Mouse (Mus musculus): ENCODE measurements at regions not wholly inside any gene's neighbourhood (a gene's known extent, or its start where the extent isn't known, plus 50 kb on each side); places are given as distances from the start of the nearest gene placed in this dataset.

GRCm38 (mm10) chr3:39122250-39122649, 235.5 kb downstream of the Fat4 start:
- Histone ChIP-seq H3K4me3 (ENCODE audit: insufficient read depth, low read length) (no peak overlapping the region), H3K27ac (ENCODE audit: insufficient read depth, low read length) (no peak overlapping the region), H3K4me1 (ENCODE audit: control insufficient read depth, insufficient read depth, low read length) (no peaks in the 10 kb centered on the region)
- no peak for TF ChIP-seq CTCF (IDR thresholded peaks at IDR 0.05; ENCODE audit: borderline replicate concordance, insufficient read depth, low read length)
- TF ChIP-seq POLR2A (IDR thresholded peaks at IDR 0.05; ENCODE audit: low read depth, low read length): no peak

- Histone ChIP-seq H3K4me3 (ENCODE audit: insufficient read depth, low read length) (no peak overlapping the region), H3K4me1 (ENCODE audit: control insufficient read depth, insufficient read depth, low read length) (no peaks in the 10 kb centered on the region), H3K27ac (ENCODE audit: insufficient read depth, low read length) (no peak overlapping the region)
- TF ChIP-seq CTCF (IDR thresholded peaks at IDR 0.05; ENCODE audit: borderline replicate concordance, insufficient read depth, low read length): no peak
- no peak for TF ChIP-seq POLR2A (IDR thresholded peaks at IDR 0.05; ENCODE audit: low read depth, low read length)
These were observed 243.8 kb downstream of the Fat4 start for GRCm38 (mm10) chr3:39130532-39130931.

- no peak overlapping the region for H3K27ac ChIP-seq (ENCODE audit: insufficient read depth, low read length)
- TF ChIP-seq POLR2A (IDR thresholded peaks at IDR 0.05; ENCODE audit: low read depth, low read length) (no peak), CTCF (IDR thresholded peaks at IDR 0.05; ENCODE audit: borderline replicate concordance, insufficient read depth, low read length) (no peak)
- H3K4me3 ChIP-seq (ENCODE audit: insufficient read depth, low read length): no peak overlapping the region
- no peaks in the 10 kb centered on the region for H3K4me1 ChIP-seq (ENCODE audit: control insufficient read depth, insufficient read depth, low read length)
These were observed 278.4 kb downstream of the Fat4 start for GRCm38 (mm10) chr3:39165006-39165667.

- Histone ChIP-seq H3K4me1 (ENCODE audit: control insufficient read depth, insufficient read depth, low read length) (no peaks in the 10 kb centered on the region), H3K4me3 (ENCODE audit: insufficient read depth, low read length) (no peak overlapping the region), H3K27ac (ENCODE audit: insufficient read depth, low read length) (peak overlapping the region; percentile 91)
- TF ChIP-seq CTCF (IDR thresholded peaks at IDR 0.05; ENCODE audit: borderline replicate concordance, insufficient read depth, low read length): no peak
- TF ChIP-seq POLR2A (IDR thresholded peaks at IDR 0.05; ENCODE audit: low read depth, low read length): no peak
These were observed 295.9 kb downstream of the Fat4 start for GRCm38 (mm10) chr3:39182646-39183045.

GRCm38 (mm10) chr3:39195102-39195501, 308.4 kb downstream of the Fat4 start:
- H3K4me1 ChIP-seq (ENCODE audit: control insufficient read depth, insufficient read depth, low read length): no peaks in the 10 kb centered on the region
- TF ChIP-seq CTCF (IDR thresholded peaks at IDR 0.05; ENCODE audit: borderline replicate concordance, insufficient read depth, low read length) (no peak), POLR2A (IDR thresholded peaks at IDR 0.05; ENCODE audit: low read depth, low read length) (no peak)
- no peak overlapping the region for H3K4me3 ChIP-seq (ENCODE audit: insufficient read depth, low read length)
- no peak overlapping the region for H3K27ac ChIP-seq (ENCODE audit: insufficient read depth, low read length)

- Histone ChIP-seq H3K27ac (ENCODE audit: insufficient read depth, low read length) (no peak overlapping the region), H3K4me1 (ENCODE audit: control insufficient read depth, insufficient read depth, low read length) (no peaks in the 10 kb centered on the region), H3K4me3 (ENCODE audit: insufficient read depth, low read length) (no peak overlapping the region)
- no peak for TF ChIP-seq POLR2A (IDR thresholded peaks at IDR 0.05; ENCODE audit: low read depth, low read length)
- no peak for TF ChIP-seq CTCF (IDR thresholded peaks at IDR 0.05; ENCODE audit: borderline replicate concordance, insufficient read depth, low read length)
These were observed 315.9 kb downstream of the Fat4 start for GRCm38 (mm10) chr3:39202662-39203061.

- Histone ChIP-seq H3K27ac (ENCODE audit: insufficient read depth, low read length) (no peak overlapping the region), H3K4me1 (ENCODE audit: control insufficient read depth, insufficient read depth, low read length) (no peaks in the 10 kb centered on the region), H3K4me3 (ENCODE audit: insufficient read depth, low read length) (no peak overlapping the region)
- TF ChIP-seq CTCF (IDR thresholded peaks at IDR 0.05; ENCODE audit: borderline replicate concordance, insufficient read depth, low read length) (no peak), POLR2A (IDR thresholded peaks at IDR 0.05; ENCODE audit: low read depth, low read length) (no peak)
These were observed 321.9 kb downstream of the Fat4 start for GRCm38 (mm10) chr3:39208651-39209050.

GRCm38 (mm10) chr3:39209382-39210165, 322.8 kb downstream of the Fat4 start:
- Histone ChIP-seq H3K27ac (ENCODE audit: insufficient read depth, low read length) (no peak overlapping the region), H3K4me1 (ENCODE audit: control insufficient read depth, insufficient read depth, low read length) (no peaks in the 10 kb centered on the region), H3K4me3 (ENCODE audit: insufficient read depth, low read length) (no peak overlapping the region)
- no peak for TF ChIP-seq POLR2A (IDR thresholded peaks at IDR 0.05; ENCODE audit: low read depth, low read length)
- TF ChIP-seq CTCF (IDR thresholded peaks at IDR 0.05; ENCODE audit: borderline replicate concordance, insufficient read depth, low read length): no peak

- TF ChIP-seq POLR2A (IDR thresholded peaks at IDR 0.05; ENCODE audit: low read depth, low read length): no peak
- TF ChIP-seq CTCF (IDR thresholded peaks at IDR 0.05; ENCODE audit: borderline replicate concordance, insufficient read depth, low read length): no peak
- Histone ChIP-seq H3K4me1 (ENCODE audit: control insufficient read depth, insufficient read depth, low read length) (no peaks in the 10 kb centered on the region), H3K27ac (ENCODE audit: insufficient read depth, low read length) (no peak overlapping the region), H3K4me3 (ENCODE audit: insufficient read depth, low read length) (no peak overlapping the region)
These were observed 324.9 kb downstream of the Fat4 start for GRCm38 (mm10) chr3:39211670-39212069.
